Mouse (Mus musculus): ENCODE data around the gene Ppp1r3c.

DNA sequence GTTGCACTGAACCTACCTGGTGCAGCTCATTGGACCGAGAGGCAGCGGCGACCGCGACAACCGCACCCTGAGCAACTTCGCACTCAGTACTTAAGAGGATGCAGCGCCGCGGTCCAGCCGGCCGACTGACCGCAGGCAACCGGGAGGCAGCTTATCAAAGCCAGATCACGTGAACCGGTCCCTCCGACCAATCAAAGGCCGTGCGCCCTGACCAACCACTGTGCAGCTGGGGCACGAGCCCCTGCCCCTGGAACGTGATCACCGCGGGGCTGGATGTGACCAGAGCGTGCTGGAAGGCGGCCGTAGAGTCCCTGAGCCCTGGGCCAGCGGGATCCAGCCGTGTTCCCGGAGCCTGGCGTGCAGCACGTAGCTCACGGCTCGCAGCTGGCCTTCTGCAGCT, at the start of gene Ppp1r3c:
- TF ChIP-seq EP300 (optimal IDR thresholded peaks at IDR 0.05) (peak; percentile 13), CTCF (IDR thresholded peaks at IDR 0.05; ENCODE audit: low read depth) (no peak; the same call in 1 of the 2 replicates)
